Mouse (Mus musculus) stomach, embryonic 14.5 days (tissue): ENCODE measurements around the gene St7l. TPM values are rescaled to one million over a fixed set of nuclear protein-coding genes. Genes with fewer than 3 reads are reported as not detected.
A peak's percentile ranks its signal among the peaks of the same experiment; 100 is the strongest.

Source experiments
- ATAC-seq: fragments of 200-750 bp; cut with Nextera tagmentation; 2 replicates; pipeline ENCODE4 v1.8.0; 2017; ENCODE audit warnings: low read depth, moderate TSS enrichment; ENCODE audit not compliant: insufficient number of reproducible peaks, insufficient read depth, low FRiP score
- H3K27ac ChIP-seq: fragments of 300-500 bp; sonication (generic); 2 replicates; pipeline ENCODE4 v1.5.1; 2014; ENCODE audit warnings: mild to moderate bottlenecking, low read length, moderate library complexity, mixed read lengths
- H3K27me3 ChIP-seq: fragments of 300-500 bp; sonication (generic); 2 replicates; pipeline ENCODE4 v1.6.1; 2014; ENCODE audit warnings: low read length, control low read depth, mixed read lengths; ENCODE audit not compliant: control insufficient read depth, insufficient read depth
- H3K36me3 ChIP-seq: fragments of 300-500 bp; sonication (generic); 2 replicates; pipeline ENCODE4 v1.6.1; 2014; ENCODE audit warnings: mild to moderate bottlenecking, control low read depth, low read length, moderate library complexity, mixed read lengths; ENCODE audit not compliant: control insufficient read depth, insufficient read depth
- H3K4me1 ChIP-seq: fragments of 300-500 bp; sonication (generic); 2 replicates; pipeline ENCODE4 v1.6.1; 2014; ENCODE audit warnings: low read length, control low read depth, mixed read lengths; ENCODE audit not compliant: control insufficient read depth, insufficient read depth
- H3K4me2 ChIP-seq: fragments of 300-500 bp; sonication (generic); replicated peaks from 2 replicates; pipeline ENCODE4 v1.6.1; 2014; ENCODE audit warnings: low read depth, low read length, control low read depth
- H3K4me3 ChIP-seq: fragments of 300-500 bp; sonication (generic); 2 replicates; pipeline ENCODE4 v1.5.1; 2014; ENCODE audit warnings: low read depth, low read length, control low read depth
- H3K9ac ChIP-seq: fragments of 300-500 bp; sonication (generic); replicated peaks from 2 replicates; pipeline ENCODE4 v1.6.1; 2014; ENCODE audit warnings: low read depth, mild to moderate bottlenecking, control low read depth, low read length, moderate library complexity, mixed read lengths
- H3K9me3 ChIP-seq: fragments of 300-500 bp; sonication (generic); 2 replicates; pipeline ENCODE4 v1.6.1; 2016; ENCODE audit warnings: low read depth, low read length, control low read depth; ENCODE audit not compliant: control insufficient read depth
- WGBS: fragments of 180-500 bp; shearing (Covaris S2); extraction: QIAGEN DNeasy Blood & Tissue Kit; methylation state at CpG from one replicate; pipeline ENCODE4 v1.1.7; 2014; 5-methylcytosine and 5-hydroxymethylcytosine counted together
- polyA plus RNA-seq: library from polyadenylated mRNA; unstranded; fragments of >200 nt; fragmentation: Nextera tagmentation; extraction: Ambion mirVana; gene quantifications from 2 replicates; pipeline ENCODE4 v1.2.1, GENCODE M21; 2014

Gene St7l
- 34.5 and 50.6 TPM in 2 replicates for polyA plus RNA-seq

DNA sequence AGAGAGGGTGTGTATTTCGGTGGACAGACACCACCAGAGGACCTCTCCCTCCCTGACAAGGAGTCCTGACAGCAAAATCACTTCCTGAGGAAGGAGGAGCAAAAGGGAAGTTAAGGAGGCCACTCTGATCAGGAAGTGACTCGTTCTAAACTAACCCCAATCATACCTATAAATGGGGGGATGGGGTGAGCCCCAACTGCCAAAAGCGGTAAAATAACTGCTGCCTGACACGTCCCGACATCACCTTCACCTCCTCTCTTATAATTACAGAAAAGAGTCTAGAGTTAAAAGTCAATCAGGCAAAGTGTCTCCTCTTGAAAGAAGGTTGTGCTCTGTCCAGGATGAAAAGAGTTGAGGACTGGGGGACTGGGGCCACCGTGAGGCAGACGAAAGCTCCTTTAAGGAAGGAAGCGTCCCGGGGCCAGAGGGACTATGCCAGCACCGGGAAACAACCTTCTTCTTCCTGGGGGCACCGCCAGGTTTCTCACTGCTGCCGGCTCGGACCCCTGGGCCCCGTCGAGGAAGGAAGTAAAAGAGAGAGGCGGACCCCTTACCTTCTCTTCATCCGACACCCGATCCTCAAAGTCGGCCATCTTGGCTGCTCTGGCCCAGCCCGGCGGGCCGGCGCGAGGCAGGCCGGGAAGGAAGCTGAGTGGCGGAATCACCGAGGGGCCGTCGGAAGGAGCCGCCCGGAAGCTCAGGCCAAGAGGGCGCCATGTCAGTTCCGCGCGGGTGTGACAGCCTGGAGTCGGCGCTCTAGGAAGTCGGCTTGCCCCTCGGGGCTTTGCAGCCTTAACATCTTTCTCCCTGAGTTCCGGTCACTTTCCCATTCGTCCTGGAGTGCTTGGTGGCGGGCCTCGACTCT is at the start of gene St7l, which contains the start of gene Capza1:
TSS of gene St7l (plus strand) at position 220 of the 865 bp plus-strand sequence.
TSS of gene Capza1 (minus strand) at position 720 of the 865 bp plus-strand sequence.
- no peaks in the 10 kb centered on the region for H3K9me3 ChIP-seq
- H3K9ac ChIP-seq = peak within 1 kb of the TSS; percentile 88
- WGBS = under 1% methylated on average over 43 of the region's 43 CpGs
- no peaks in the 10 kb centered on the region for H3K27me3 ChIP-seq
- peak within 1 kb of the TSS; percentile 68 for H3K4me2 ChIP-seq
- H3K4me3 ChIP-seq = peak within 1 kb of the TSS; percentile 93
- peak; percentile 93 for ATAC-seq
- 0 out of 2 replicates have a peak, but pooled peaks cover 13% of the 10 kb centered on the region for H3K4me1 ChIP-seq
- H3K36me3 ChIP-seq = peaks cover 3% of the 10 kb centered on the region
- peak within 1 kb of the TSS; percentile 97 for H3K27ac ChIP-seq

DNA sequence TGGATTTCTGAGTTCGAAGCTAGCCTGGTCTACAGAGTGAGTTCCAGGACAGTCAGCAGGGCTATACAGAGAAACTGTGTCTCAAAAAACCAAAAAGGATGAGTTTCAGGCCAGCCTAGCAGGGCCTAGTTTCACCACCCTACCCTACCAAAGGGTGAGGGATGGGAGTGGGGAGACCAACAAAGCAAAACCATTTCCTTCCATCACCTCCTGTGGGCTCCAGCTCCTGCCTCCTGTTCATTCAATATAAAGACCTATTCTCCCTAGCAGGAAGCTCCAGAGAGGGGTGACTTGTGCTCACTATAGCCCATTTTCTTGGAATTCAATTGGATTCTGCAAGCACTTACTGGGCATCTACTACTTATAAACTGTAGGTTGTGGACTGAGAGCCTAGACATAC is 49.1 kb upstream of the St7l start:
- no peak overlapping the region for H3K9ac ChIP-seq
- H3K4me1 ChIP-seq = peaks cover 7% of the 10 kb centered on the region; the same call in 1 of the 2 replicates
- ATAC-seq = no peak
- no peak overlapping the region for H3K4me2 ChIP-seq
- 100% methylated on average over 1 of the region's 1 CpGs for WGBS
- H3K4me3 ChIP-seq = no peak overlapping the region
- no peaks in the 10 kb centered on the region; the same call in 1 of the 2 replicates for H3K36me3 ChIP-seq
- no peaks in the 10 kb centered on the region for H3K9me3 ChIP-seq
- H3K27me3 ChIP-seq = no peaks in the 10 kb centered on the region
- no peak overlapping the region for H3K27ac ChIP-seq

GRCm38 (mm10) chr3:104815346-104815745 is 48.5 kb upstream of the St7l start:
- Histone ChIP-seq H3K4me2 (no peak overlapping the region), H3K27ac (no peak overlapping the region), H3K9me3 (no peaks in the 10 kb centered on the region), H3K4me1 (peaks cover 7% of the 10 kb centered on the region; the same call in 1 of the 2 replicates), H3K27me3 (no peaks in the 10 kb centered on the region), H3K36me3 (no peaks in the 10 kb centered on the region; the same call in 1 of the 2 replicates), H3K4me3 (no peak overlapping the region), H3K9ac (no peak overlapping the region)
- 65% methylated on average over 2 of the region's 2 CpGs for WGBS
- no peak for ATAC-seq

- H3K4me1 ChIP-seq = peaks cover 7% of the 10 kb centered on the region; the same call in 1 of the 2 replicates
- no peak for ATAC-seq
- H3K27ac ChIP-seq = no peak overlapping the region
- no peaks in the 10 kb centered on the region for H3K27me3 ChIP-seq
- 0 out of 2 replicates have a peak overlapping the region, but pooled peaks have one; percentile 91 for H3K4me3 ChIP-seq
- H3K36me3 ChIP-seq = peaks cover 2% of the 10 kb centered on the region; the same call in 1 of the 2 replicates
- H3K4me2 ChIP-seq = peak overlapping the region; percentile 48
- WGBS = 92% methylated on average over 7 of the region's 7 CpGs
- no peaks in the 10 kb centered on the region for H3K9me3 ChIP-seq
- no peak overlapping the region for H3K9ac ChIP-seq
These were observed 47.7 kb upstream of the St7l start for GRCm38 (mm10) chr3:104816130-104816529.

DNA sequence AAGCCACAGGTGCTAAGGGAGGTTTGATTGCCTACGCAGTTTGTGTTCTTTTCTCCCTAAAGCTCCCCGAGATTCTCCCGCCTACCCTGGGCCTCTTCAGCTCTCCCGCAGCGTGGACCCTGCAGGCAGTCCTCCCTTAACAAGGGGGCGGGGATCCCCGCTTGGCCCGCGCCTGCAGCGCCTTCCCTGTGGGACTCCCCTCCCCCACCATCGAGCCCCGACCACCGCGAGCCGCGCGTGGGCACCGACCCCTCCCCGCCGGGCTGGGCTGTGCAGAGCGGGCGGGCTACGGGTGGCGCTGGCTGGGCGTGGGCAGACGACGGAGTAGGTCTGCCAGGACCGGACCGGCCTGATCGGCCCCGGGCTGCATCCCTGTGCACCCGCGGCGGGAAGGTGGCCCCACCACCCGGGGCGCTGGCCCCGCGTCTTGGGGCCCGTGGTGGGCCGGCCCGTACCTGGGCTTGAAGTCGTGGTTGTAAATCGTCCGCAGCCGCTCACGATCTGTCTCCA is 46.3 kb upstream of the St7l start:
- peak overlapping the region; percentile 48 for H3K4me2 ChIP-seq
- no peaks in the 10 kb centered on the region for H3K27me3 ChIP-seq
- peak overlapping the region; percentile 91 for H3K4me3 ChIP-seq
- peak; percentile 68 for ATAC-seq
- peak overlapping the region; percentile 97 for H3K27ac ChIP-seq
- H3K9me3 ChIP-seq = no peaks in the 10 kb centered on the region
- H3K4me1 ChIP-seq = peaks cover 7% of the 10 kb centered on the region; the same call in 1 of the 2 replicates
- WGBS = under 1% methylated on average over 46 of the region's 46 CpGs
- peak overlapping the region; percentile 90 for H3K9ac ChIP-seq
- H3K36me3 ChIP-seq = peaks cover 9% of the 10 kb centered on the region

DNA sequence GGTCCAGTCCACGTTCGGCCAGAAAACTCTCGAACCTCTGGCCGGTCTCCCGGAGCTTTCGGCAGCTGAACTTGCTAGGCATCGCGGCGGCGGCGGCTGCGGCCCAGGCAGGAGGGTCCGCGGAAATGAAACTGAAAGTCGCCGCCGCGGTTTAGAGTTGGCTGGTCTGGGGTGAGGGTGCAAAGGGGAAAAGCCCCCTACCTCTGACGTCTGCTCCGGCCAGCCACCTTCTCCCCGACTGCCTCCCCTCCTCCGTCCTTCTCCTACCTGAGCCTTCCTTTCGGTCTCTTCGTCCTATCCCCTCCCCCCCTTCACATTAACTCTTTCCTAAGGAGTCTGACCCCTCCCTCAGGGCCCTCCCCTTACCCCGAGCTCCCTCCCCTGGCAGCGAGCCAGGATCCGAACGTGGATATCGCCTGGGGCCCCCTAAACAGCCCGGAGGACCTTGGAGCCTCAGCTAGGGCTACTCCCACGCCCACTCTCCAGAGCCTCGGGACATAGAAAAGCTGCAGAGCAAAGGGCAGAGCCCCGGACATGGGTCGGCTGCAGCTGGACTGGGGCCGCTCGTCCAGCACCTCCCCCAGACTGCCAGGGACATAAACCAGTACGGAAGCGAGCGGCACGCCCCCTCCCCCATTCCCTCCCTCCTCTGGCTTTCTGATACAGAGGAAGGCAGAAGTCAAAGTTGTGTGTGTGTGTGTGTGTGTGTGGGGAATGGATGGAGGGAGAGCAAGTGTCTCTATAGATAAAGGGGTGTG is 45.6 kb upstream of the St7l start, which contains the start of gene Mov10:
TSS of gene Mov10 (minus strand) at position 573 of the 758 bp plus-strand sequence.
- H3K4me1 ChIP-seq = peaks cover 7% of the 10 kb centered on the region; the same call in 1 of the 2 replicates
- H3K27ac ChIP-seq = peak within 1 kb of the TSS; percentile 97
- H3K4me3 ChIP-seq = peak within 1 kb of the TSS; percentile 91
- no peaks in the 10 kb centered on the region for H3K27me3 ChIP-seq
- peak within 1 kb of the TSS; percentile 48 for H3K4me2 ChIP-seq
- H3K9me3 ChIP-seq = no peaks in the 10 kb centered on the region
- H3K9ac ChIP-seq = peak within 1 kb of the TSS; percentile 90
- peaks cover 9% of the 10 kb centered on the region for H3K36me3 ChIP-seq
- ATAC-seq = peak; percentile 86
- WGBS = under 1% methylated on average over 34 of the region's 40 CpGs

DNA sequence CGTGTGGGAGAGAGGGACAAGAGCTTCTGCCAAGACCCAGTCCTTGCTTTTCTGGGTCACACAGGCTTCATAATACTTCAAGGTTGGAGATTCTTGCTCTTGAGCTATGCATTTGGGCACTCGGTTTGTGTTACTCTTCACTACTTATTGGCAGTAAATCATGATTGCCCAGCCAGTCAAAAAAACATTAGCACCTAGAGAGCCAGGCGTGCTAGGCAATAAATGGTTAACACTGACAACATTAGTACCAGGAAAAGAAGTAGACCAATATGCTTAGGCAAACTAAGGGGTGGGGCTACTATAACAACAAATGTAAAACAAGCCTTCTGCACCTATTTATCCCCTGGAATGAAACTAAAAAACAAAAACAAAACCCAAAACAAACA is 45.1 kb upstream of the St7l start:
- peak overlapping the region; percentile 48 for H3K4me2 ChIP-seq
- peak overlapping the region; percentile 91 for H3K4me3 ChIP-seq
- H3K27me3 ChIP-seq = no peaks in the 10 kb centered on the region
- H3K9ac ChIP-seq = peak overlapping the region; percentile 90; the same call in 1 of the 2 replicates
- H3K27ac ChIP-seq = peak overlapping the region; percentile 97; the same call in 1 of the 2 replicates
- ATAC-seq = no peak
- H3K36me3 ChIP-seq = peaks cover 9% of the 10 kb centered on the region
- WGBS = 0% methylated on average over 3 of the region's 3 CpGs
- H3K4me1 ChIP-seq = peaks cover 7% of the 10 kb centered on the region; the same call in 1 of the 2 replicates
- no peaks in the 10 kb centered on the region for H3K9me3 ChIP-seq

DNA sequence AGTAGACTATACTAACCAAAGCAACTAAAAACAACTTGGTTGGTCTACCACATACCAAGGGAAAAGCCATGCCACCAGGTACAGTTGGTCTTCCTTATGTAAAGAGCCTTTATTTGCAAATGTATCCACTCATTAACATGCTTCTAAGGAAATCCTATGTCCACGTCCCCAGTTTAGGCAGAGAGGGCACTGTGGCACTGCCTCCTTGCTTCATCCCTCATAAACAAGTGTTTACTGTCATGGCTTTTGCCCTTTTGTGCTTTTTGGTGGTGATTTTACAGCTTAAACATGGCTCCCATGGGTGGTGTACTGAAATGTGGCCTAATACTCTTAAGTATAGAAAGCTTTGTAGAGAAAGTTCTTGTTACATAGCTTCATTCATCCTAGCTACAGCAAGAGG is 43.4 kb upstream of the St7l start:
- H3K4me3 ChIP-seq = no peak overlapping the region
- peaks cover 7% of the 10 kb centered on the region; the same call in 1 of the 2 replicates for H3K4me1 ChIP-seq
- H3K9ac ChIP-seq = no peak overlapping the region
- ATAC-seq = no peak
- no peak overlapping the region for H3K27ac ChIP-seq
- peaks cover 10% of the 10 kb centered on the region for H3K36me3 ChIP-seq
- no peak overlapping the region for H3K4me2 ChIP-seq
- WGBS = 68% methylated on average over 1 of the region's 1 CpGs
- no peaks in the 10 kb centered on the region for H3K27me3 ChIP-seq
- no peaks in the 10 kb centered on the region for H3K9me3 ChIP-seq
